Mouse (Mus musculus) heart, postnatal 0 days (tissue): ENCODE results near the gene Zfp574. TPM values are rescaled to one million over a fixed set of nuclear protein-coding genes. Genes with fewer than 3 reads are reported as not detected.
"Not testable (repeated sequence)": the region's sequence is repeated elsewhere in the genome, so short reads cannot be mapped to it uniquely, and the experiment has no call there.

Experiments used
- ATAC-seq: fragments of 200-750 bp; cut with Nextera tagmentation; 2 replicates; pipeline ENCODE4 v1.8.0; 2017; ENCODE audit warnings: low read depth, moderate number of reproducible peaks, moderate library complexity; ENCODE audit not compliant: insufficient read depth
- DNase-seq: peaks from one replicate; pipeline ENCODE4 v3.0.0-alpha.2; 2016; ENCODE audit warnings: low spot score
- H3K27ac ChIP-seq: fragments of 300-500 bp; sonication (generic); 2 replicates; pipeline ENCODE4 v1.5.1; 2014; ENCODE audit warnings: low read depth, mild to moderate bottlenecking
- H3K27me3 ChIP-seq: fragments of 300-500 bp; sonication (generic); 2 replicates; pipeline ENCODE4 v1.6.1; 2014; ENCODE audit warnings: low read length, mixed read lengths; ENCODE audit not compliant: control insufficient read depth, insufficient read depth
- H3K36me3 ChIP-seq: fragments of 300-500 bp; sonication (generic); replicated peaks from 2 replicates; pipeline ENCODE4 v1.6.1; 2014; ENCODE audit warnings: low read length, mixed read lengths; ENCODE audit not compliant: control insufficient read depth, insufficient read depth
- H3K4me1 ChIP-seq: fragments of 300-500 bp; sonication (generic); 2 replicates; pipeline ENCODE4 v1.6.1; 2014; ENCODE audit warnings: antibody characterized with exemption; ENCODE audit not compliant: control insufficient read depth, insufficient read depth
- H3K4me2 ChIP-seq: fragments of 300-500 bp; sonication (generic); 2 replicates; pipeline ENCODE4 v1.6.1; 2014; ENCODE audit warnings: low read depth, mild to moderate bottlenecking, low read length, moderate library complexity
- H3K4me3 ChIP-seq: fragments of 300-500 bp; sonication (generic); 2 replicates; pipeline ENCODE4 v1.5.1; 2014; ENCODE audit warnings: low read depth, low read length
- H3K9ac ChIP-seq: fragments of 300-500 bp; sonication (generic); replicated peaks from 2 replicates; pipeline ENCODE4 v1.6.1; 2014; ENCODE audit warnings: low read depth, low read length, mixed read lengths
- H3K9me3 ChIP-seq: fragments of 300-500 bp; sonication (generic); replicated peaks from 2 replicates; pipeline ENCODE4 v1.6.1; 2016; ENCODE audit warnings: low read length; ENCODE audit not compliant: control insufficient read depth
- CTCF ChIP-seq: IDR thresholded peaks from 2 replicates; pipeline ENCODE4 v1.5.1; 2016; ENCODE audit warnings: antibody characterized with exemption, control low read depth, low read depth
- EP300 ChIP-seq: IDR thresholded peaks from 2 replicates; pipeline ENCODE4 v1.6.1; 2016; ENCODE audit warnings: antibody characterized with exemption, low read depth
- WGBS: fragments of 180-500 bp; shearing (Covaris S2); extraction: QIAGEN DNeasy Blood & Tissue Kit; methylation state at CpG from one replicate; pipeline ENCODE4 v1.1.7; 2014; 5-methylcytosine and 5-hydroxymethylcytosine counted together
- polyA plus RNA-seq: library from polyadenylated mRNA; unstranded; fragments of >200 nt; fragmentation: Nextera tagmentation; extraction: Ambion mirVana; gene quantifications from 2 replicates; pipeline ENCODE4 v1.2.1, GENCODE M21; 2015
- total RNA-seq: library from RNA; depleted of rRNA; stranded (reverse); fragments of >200 nt; gene quantifications from 2 replicates; pipeline ENCODE4 v1.2.3, GENCODE M21; 2014; ENCODE audit warnings: low replicate concordance

Zfp574 gene
- total and polyA plus RNA-seq, 2 experiments from 2014 or later = 9.8 to 11.6 TPM

DNA sequence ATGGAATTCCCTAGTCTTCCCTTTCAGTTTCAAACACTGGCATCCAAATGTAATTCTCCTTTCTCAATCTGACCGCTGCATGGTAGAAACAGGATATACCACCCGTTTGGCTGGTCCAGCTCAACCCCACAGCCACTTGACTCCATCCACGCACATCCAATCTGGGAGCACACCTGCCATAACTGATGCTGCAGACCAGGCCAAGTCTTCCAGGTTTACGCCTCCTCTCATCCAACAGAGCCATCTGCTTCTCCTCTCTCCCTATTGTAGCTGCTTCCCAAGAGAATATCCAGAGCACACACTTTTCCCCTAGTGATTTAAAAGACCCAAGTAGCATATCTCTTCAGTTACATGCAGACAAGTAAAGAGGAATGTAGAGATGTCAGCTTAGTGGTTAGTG is 37.6 kb upstream of the Zfp574 start:
- WGBS = 85% methylated on average over 4 of the region's 4 CpGs
- Histone ChIP-seq H3K27ac (no peak overlapping the region), H3K4me1 (no peaks in the 10 kb centered on the region), H3K27me3 (no peaks in the 10 kb centered on the region), H3K9ac (no peak overlapping the region), H3K9me3 (no peaks in the 10 kb centered on the region), H3K36me3 (no peaks in the 10 kb centered on the region), H3K4me3 (no peak overlapping the region), H3K4me2 (no peak overlapping the region)
- DNase-seq (no peak), ATAC-seq (no peak)
- TF ChIP-seq CTCF (no peak), EP300 (no peak)

DNA sequence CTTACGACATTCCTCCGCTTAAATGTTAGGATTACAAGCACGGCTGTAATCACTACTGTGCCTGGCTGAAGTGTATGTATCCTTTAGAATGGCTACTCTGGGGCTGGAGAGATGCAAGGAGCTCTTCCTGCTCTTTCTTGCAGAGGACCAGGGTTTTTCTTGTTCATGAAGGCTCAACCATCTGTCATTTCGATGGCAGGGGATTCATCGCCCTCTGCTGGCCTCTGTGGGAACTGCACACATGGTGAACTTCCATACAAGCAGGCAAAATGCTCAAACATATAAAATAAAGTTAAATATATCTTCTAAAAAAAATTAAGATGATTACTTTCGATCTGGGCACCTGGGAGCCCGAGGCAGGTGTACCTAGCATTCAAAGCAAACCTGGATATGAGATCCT is 36.5 kb upstream of the Zfp574 start:
- Histone ChIP-seq H3K27ac (no peak overlapping the region), H3K4me1 (no peaks in the 10 kb centered on the region), H3K9me3 (no peaks in the 10 kb centered on the region), H3K27me3 (no peaks in the 10 kb centered on the region), H3K4me2 (no peak overlapping the region), H3K9ac (no peak overlapping the region), H3K4me3 (no peak overlapping the region), H3K36me3 (no peaks in the 10 kb centered on the region)
- no peak for ATAC-seq
- DNase-seq = peak; percentile 41
- WGBS = 49% methylated on average over 7 of the region's 7 CpGs
- TF ChIP-seq EP300 (no peak), CTCF (peak; percentile 87)

GRCm38 (mm10) chr7:25041921-25042320 is 30.4 kb upstream of the Zfp574 start:
- H3K36me3 ChIP-seq = peaks cover 24% of the 10 kb centered on the region; the same call in 1 of the 2 replicates

DNA sequence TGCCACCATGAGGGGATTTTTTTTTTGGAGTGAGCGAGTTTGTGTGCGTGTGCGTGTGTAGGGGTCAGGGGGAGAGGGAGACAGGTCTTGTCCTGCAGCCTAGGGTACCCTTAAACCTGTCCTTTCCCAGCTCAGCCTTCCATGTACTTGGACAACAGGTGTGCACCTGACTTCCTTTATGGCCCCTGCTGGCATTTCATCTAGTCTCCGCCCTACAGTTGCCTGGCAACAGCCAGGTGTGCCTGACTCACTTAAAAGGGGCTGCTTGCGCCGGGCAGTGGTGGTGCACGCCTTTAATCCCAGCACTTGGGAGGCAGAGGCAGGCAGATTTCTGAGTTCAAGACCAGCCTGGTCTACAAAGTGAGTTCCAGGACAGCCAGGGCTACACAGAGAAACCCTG is 27.8 kb upstream of the Zfp574 start:
- not testable (repeated sequence) for H3K4me2 ChIP-seq, DNase-seq, H3K4me1 ChIP-seq, ATAC-seq, H3K9me3 ChIP-seq, H3K4me3 ChIP-seq, H3K27ac ChIP-seq, H3K27me3 ChIP-seq, H3K9ac ChIP-seq
- 95% methylated on average over 7 of the region's 7 CpGs for WGBS
- peaks cover 24% of the 10 kb centered on the region; the same call in 1 of the 2 replicates for H3K36me3 ChIP-seq

More at GRCm38 (mm10) chr7:25041921-25042320, 30.4 kb upstream of the Zfp574 start:
- Histone ChIP-seq H3K4me3 (no peak overlapping the region), H3K4me2 (no peak overlapping the region), H3K27me3 (no peaks in the 10 kb centered on the region), H3K27ac (no peak overlapping the region), H3K9me3 (no peaks in the 10 kb centered on the region), H3K4me1 (no peaks in the 10 kb centered on the region), H3K9ac (no peak overlapping the region)
- DNase-seq = no peak
- WGBS = 80% methylated on average over 12 of the region's 12 CpGs
- ATAC-seq = no peak
- TF ChIP-seq CTCF = no peak
- TF ChIP-seq EP300 = no peak

- 74% methylated on average over 8 of the region's 8 CpGs for WGBS
- no peaks in the 10 kb centered on the region for H3K27me3 ChIP-seq
- no peak for ATAC-seq
- H3K9me3 ChIP-seq = no peaks in the 10 kb centered on the region
- TF ChIP-seq EP300 = no peak
- TF ChIP-seq CTCF = no peak
- H3K36me3 ChIP-seq = peaks cover 28% of the 10 kb centered on the region; the same call in 1 of the 2 replicates
- H3K4me2 ChIP-seq = no peak overlapping the region
- H3K27ac ChIP-seq = no peak overlapping the region
- DNase-seq = no peak
- no peak overlapping the region for H3K4me3 ChIP-seq
- H3K4me1 ChIP-seq = peaks cover 5% of the 10 kb centered on the region
- no peak overlapping the region for H3K9ac ChIP-seq
These were observed 25.0 kb upstream of the Zfp574 start for GRCm38 (mm10) chr7:25047363-25047762.

- TF ChIP-seq EP300 (no peak), CTCF (no peak)
- no peak overlapping the region for H3K9ac ChIP-seq
- peaks cover 5% of the 10 kb centered on the region for H3K4me1 ChIP-seq
- no peak overlapping the region for H3K4me2 ChIP-seq
- no peaks in the 10 kb centered on the region for H3K9me3 ChIP-seq
- no peak for ATAC-seq
- WGBS = 44% methylated on average over 16 of the region's 16 CpGs
- no peaks in the 10 kb centered on the region for H3K27me3 ChIP-seq
- H3K27ac ChIP-seq = no peak overlapping the region
- peaks cover 13% of the 10 kb centered on the region for H3K36me3 ChIP-seq
- H3K4me3 ChIP-seq = no peak overlapping the region
- no peak for DNase-seq
These were observed 23.0 kb upstream of the Zfp574 start for GRCm38 (mm10) chr7:25049295-25049930.
